Mouse (Mus musculus) midbrain, embryonic 15.5 days (tissue): ENCODE data around the gene Ccdc24. TPM values are rescaled to one million over a fixed set of nuclear protein-coding genes. Genes with fewer than 3 reads are reported as not detected.

ENCODE experiments used
- ATAC-seq: fragments of 200-750 bp; cut with Nextera tagmentation; replicated peaks from 2 replicates; pipeline ENCODE4 v1.8.0; 2017; ENCODE audit warnings: moderate TSS enrichment
- H3K27ac ChIP-seq: fragments of 300-500 bp; sonication (generic); 2 replicates; pipeline ENCODE4 v1.5.1; 2015; ENCODE audit warnings: mild to moderate bottlenecking, inconsistent platforms
- H3K27me3 ChIP-seq: fragments of 300-500 bp; sonication (generic); replicated peaks from 2 replicates; pipeline ENCODE4 v1.6.1; 2015; ENCODE audit warnings: inconsistent platforms
- H3K36me3 ChIP-seq: fragments of 300-500 bp; sonication (generic); replicated peaks from 2 replicates; pipeline ENCODE4 v1.6.1; 2015; ENCODE audit warnings: inconsistent platforms
- H3K4me1 ChIP-seq: fragments of 300-500 bp; sonication (generic); 2 replicates; pipeline ENCODE4 v1.6.1; 2015; ENCODE audit warnings: inconsistent platforms
- H3K4me2 ChIP-seq: fragments of 300-500 bp; sonication (generic); 2 replicates; pipeline ENCODE4 v1.6.1; 2015; ENCODE audit warnings: inconsistent platforms, mild to moderate bottlenecking, moderate library complexity
- H3K4me3 ChIP-seq: fragments of 300-500 bp; sonication (generic); 2 replicates; pipeline ENCODE4 v1.5.1; 2015; ENCODE audit warnings: mild to moderate bottlenecking, inconsistent platforms
- H3K9ac ChIP-seq: fragments of 300-500 bp; sonication (generic); 2 replicates; pipeline ENCODE4 v1.6.1; 2015; ENCODE audit warnings: mild to moderate bottlenecking, inconsistent platforms
- H3K9me3 ChIP-seq: fragments of 300-500 bp; sonication (generic); 2 replicates; pipeline ENCODE4 v1.6.1; 2016; ENCODE audit warnings: inconsistent platforms
- WGBS: fragments of 180-500 bp; shearing (Covaris S2); methylation state at CpG from one replicate; pipeline ENCODE4 v1.1.7; 2015; ENCODE audit warnings: mixed read lengths; 5-methylcytosine and 5-hydroxymethylcytosine counted together
- polyA plus RNA-seq: library from polyadenylated mRNA; unstranded; fragments of >200 nt; fragmentation: Nextera tagmentation; extraction: Ambion mirVana; gene quantifications from 2 replicates; pipeline ENCODE4 v1.2.1, GENCODE M21; 2015

Gene Ccdc24
- polyA plus RNA-seq, 1 experiment from 2014 or later = 3.2 TPM

DNA sequence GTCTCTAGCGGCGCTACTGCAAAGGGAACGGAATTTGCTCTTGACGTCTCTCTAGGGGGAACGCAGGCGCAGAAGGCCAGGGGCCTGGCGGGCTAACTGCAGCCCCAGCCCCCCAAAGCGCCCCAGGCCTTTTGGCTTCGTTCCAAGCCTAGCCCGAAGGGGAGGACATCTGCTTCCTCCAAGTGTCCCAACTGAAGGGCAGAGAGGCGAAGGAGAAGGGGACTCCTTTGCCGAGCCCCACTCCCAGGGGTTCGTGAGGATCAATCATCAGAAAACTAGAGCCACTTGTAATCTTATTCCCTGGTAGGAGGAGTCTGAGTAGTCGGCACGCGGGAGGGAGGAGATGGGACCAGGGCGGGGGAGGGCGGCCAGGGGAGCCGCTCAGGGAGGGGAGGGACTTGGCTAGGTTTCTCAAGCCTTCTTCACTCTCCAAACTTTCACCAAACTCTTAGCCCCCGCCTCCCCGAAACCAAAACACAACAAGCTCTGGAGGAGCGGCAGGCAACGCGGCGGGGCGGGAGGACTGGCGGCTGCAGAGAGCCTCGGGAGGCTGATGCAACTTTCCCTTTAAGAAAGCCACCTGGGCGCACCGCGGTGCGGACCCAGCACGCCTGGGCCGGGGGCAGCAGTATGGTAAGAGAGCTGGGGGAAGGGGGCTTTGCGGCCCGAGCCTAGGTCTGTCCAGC lies 37.4 kb downstream of the Ccdc24 start:
- ATAC-seq = peak; percentile 48
- no peaks in the 10 kb centered on the region for H3K36me3 ChIP-seq
- peak overlapping the region; percentile 75 for H3K9ac ChIP-seq
- peak overlapping the region; percentile 73 for H3K4me3 ChIP-seq
- peaks cover 15% of the 10 kb centered on the region for H3K4me1 ChIP-seq
- 0 out of 2 replicates have a peak, but pooled peaks cover 5% of the 10 kb centered on the region for H3K27me3 ChIP-seq
- 1% methylated on average over 36 of the region's 36 CpGs for WGBS
- peak overlapping the region; percentile 65 for H3K4me2 ChIP-seq
- peak overlapping the region; percentile 86 for H3K27ac ChIP-seq
- no peaks in the 10 kb centered on the region for H3K9me3 ChIP-seq

DNA sequence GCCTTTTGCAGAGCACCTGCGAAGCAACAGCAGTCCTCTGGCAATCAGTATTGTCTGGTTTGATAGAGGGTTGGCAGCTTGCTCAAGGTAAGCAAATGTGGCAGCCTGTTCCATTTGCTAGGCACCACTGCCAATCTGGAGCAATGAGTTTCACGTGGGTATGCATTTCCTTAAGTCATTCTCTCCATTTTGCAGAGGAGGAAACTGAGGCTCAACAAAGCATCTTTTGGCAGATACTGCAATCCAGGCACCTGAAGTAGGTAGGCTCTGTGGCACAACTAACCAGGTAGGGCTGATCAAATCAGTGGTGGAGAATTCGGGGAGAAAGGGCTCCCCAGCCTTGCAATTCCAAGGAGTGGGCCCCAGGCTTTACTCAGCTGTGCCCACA lies 37.9 kb downstream of the Ccdc24 start, which contains the start of gene Slc6a9:
Gene Slc6a9 (plus strand): TSS at position 50 of the 388 bp plus-strand sequence.
- Histone ChIP-seq H3K27ac (peak within 1 kb of the TSS; percentile 86), H3K9me3 (no peaks in the 10 kb centered on the region), H3K9ac (peak within 1 kb of the TSS; percentile 75), H3K27me3 (0 out of 2 replicates have a peak, but pooled peaks cover 5% of the 10 kb centered on the region), H3K4me3 (peak within 1 kb of the TSS; percentile 73), H3K4me2 (peak within 1 kb of the TSS; percentile 65), H3K36me3 (no peaks in the 10 kb centered on the region), H3K4me1 (peaks cover 20% of the 10 kb centered on the region)
- WGBS = 24% methylated on average over 3 of the region's 3 CpGs
- ATAC-seq = no peak

- Histone ChIP-seq H3K9me3 (no peaks in the 10 kb centered on the region), H3K9ac (no peak overlapping the region), H3K4me3 (no peak overlapping the region), H3K36me3 (no peaks in the 10 kb centered on the region), H3K4me1 (peaks cover 20% of the 10 kb centered on the region), H3K27ac (no peak overlapping the region), H3K4me2 (no peak overlapping the region), H3K27me3 (0 out of 2 replicates have a peak, but pooled peaks cover 5% of the 10 kb centered on the region)
- no peak for ATAC-seq
- 81% methylated on average over 9 of the region's 9 CpGs for WGBS
Measured at GRCm38 (mm10) chr4:117831920-117832691, 40.3 kb downstream of the Ccdc24 start.

GRCm38 (mm10) chr4:117831499-117831898 lies 40.9 kb downstream of the Ccdc24 start:
- H3K4me1 ChIP-seq = peaks cover 17% of the 10 kb centered on the region
- 55% methylated on average over 2 of the region's 2 CpGs for WGBS
- no peak for ATAC-seq
- 0 out of 2 replicates have a peak, but pooled peaks cover 5% of the 10 kb centered on the region for H3K27me3 ChIP-seq
- H3K9ac ChIP-seq = no peak overlapping the region
- no peaks in the 10 kb centered on the region for H3K9me3 ChIP-seq
- no peak overlapping the region for H3K4me3 ChIP-seq
- H3K27ac ChIP-seq = no peak overlapping the region
- H3K36me3 ChIP-seq = no peaks in the 10 kb centered on the region
- no peak overlapping the region for H3K4me2 ChIP-seq

DNA sequence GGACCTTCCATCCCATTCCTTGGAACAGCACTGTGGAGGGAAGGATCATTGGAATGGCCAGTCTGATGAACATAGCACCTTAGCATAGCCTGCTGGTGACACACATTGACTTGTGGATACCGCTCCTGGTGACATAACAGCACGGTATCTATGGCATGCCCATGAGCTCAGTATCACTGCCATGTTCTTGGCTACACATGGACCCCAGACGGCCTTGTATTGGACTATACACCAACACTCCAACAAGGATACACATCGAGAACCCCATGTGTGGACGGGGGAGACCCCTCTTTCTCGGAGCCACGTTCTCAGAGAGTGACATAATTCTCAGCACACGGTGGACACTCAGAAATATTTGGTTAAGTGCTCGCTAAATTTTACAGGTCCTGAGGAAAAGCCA lies 41.6 kb downstream of the Ccdc24 start:
- Histone ChIP-seq H3K36me3 (no peaks in the 10 kb centered on the region), H3K4me3 (no peak overlapping the region), H3K4me2 (no peak overlapping the region), H3K27me3 (0 out of 2 replicates have a peak, but pooled peaks cover 5% of the 10 kb centered on the region), H3K9ac (no peak overlapping the region), H3K4me1 (peaks cover 17% of the 10 kb centered on the region), H3K27ac (no peak overlapping the region), H3K9me3 (no peaks in the 10 kb centered on the region)
- 95% methylated on average over 9 of the region's 9 CpGs for WGBS
- ATAC-seq = no peak

- peak; percentile 38; the same call in 1 of the 2 replicates for ATAC-seq
- H3K4me3 ChIP-seq = no peak overlapping the region
- WGBS = 10% methylated on average over 5 of the region's 5 CpGs
- no peak overlapping the region for H3K9ac ChIP-seq
- peaks cover 17% of the 10 kb centered on the region for H3K4me1 ChIP-seq
- 0 out of 2 replicates have a peak, but pooled peaks cover 5% of the 10 kb centered on the region for H3K27me3 ChIP-seq
- H3K9me3 ChIP-seq = no peaks in the 10 kb centered on the region
- no peaks in the 10 kb centered on the region for H3K36me3 ChIP-seq
- H3K4me2 ChIP-seq = peak overlapping the region; percentile 12
- no peak overlapping the region for H3K27ac ChIP-seq
Measured at GRCm38 (mm10) chr4:117830124-117830551, 42.2 kb downstream of the Ccdc24 start.

- peak; percentile 53; the same call in 1 of the 2 replicates for ATAC-seq
- Histone ChIP-seq H3K36me3 (no peaks in the 10 kb centered on the region), H3K9me3 (no peaks in the 10 kb centered on the region), H3K9ac (no peak overlapping the region), H3K27me3 (0 out of 2 replicates have a peak, but pooled peaks cover 5% of the 10 kb centered on the region), H3K27ac (no peak overlapping the region), H3K4me2 (peak overlapping the region; percentile 12), H3K4me1 (peaks cover 11% of the 10 kb centered on the region), H3K4me3 (no peak overlapping the region)
- 7% methylated on average over 12 of the region's 12 CpGs for WGBS
Measured at GRCm38 (mm10) chr4:117829260-117830123, 42.9 kb downstream of the Ccdc24 start.

- ATAC-seq = no peak
- H3K9me3 ChIP-seq = no peaks in the 10 kb centered on the region
- H3K27ac ChIP-seq = no peak overlapping the region
- H3K27me3 ChIP-seq = 0 out of 2 replicates have a peak, but pooled peaks cover 5% of the 10 kb centered on the region
- H3K9ac ChIP-seq = no peak overlapping the region
- H3K4me1 ChIP-seq = peaks cover 7% of the 10 kb centered on the region; the same call in 1 of the 2 replicates
- H3K4me2 ChIP-seq = no peak overlapping the region
- WGBS = 77% methylated on average over 8 of the region's 8 CpGs
- no peak overlapping the region for H3K4me3 ChIP-seq
- no peaks in the 10 kb centered on the region for H3K36me3 ChIP-seq
Measured at GRCm38 (mm10) chr4:117828572-117829145, 43.7 kb downstream of the Ccdc24 start.

DNA sequence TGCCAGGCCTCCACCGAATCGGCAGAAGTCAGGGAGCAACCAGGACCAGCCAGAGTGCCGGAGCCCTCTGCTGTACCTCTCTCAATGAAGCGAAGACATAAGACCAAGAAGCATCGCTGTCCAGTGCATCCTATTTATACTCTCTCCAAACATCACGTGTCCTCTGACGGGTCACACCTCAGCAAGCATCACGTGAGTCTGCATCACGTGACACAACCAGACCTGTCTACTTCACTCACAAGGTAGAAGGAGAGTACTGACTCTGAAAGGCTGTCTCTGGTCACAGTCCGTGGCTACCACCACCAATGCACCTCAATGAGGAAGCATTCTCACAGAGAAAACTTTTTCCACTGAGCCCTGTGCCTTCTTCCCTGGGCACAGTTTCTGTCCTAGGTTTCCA lies 54.3 kb downstream of the Ccdc24 start:
- Histone ChIP-seq H3K27ac (no peak overlapping the region), H3K4me3 (no peak overlapping the region), H3K4me1 (no peaks in the 10 kb centered on the region), H3K27me3 (no peaks in the 10 kb centered on the region), H3K9ac (no peak overlapping the region), H3K9me3 (no peaks in the 10 kb centered on the region), H3K4me2 (no peak overlapping the region), H3K36me3 (no peaks in the 10 kb centered on the region)
- ATAC-seq = no peak
- WGBS = 94% methylated on average over 10 of the region's 10 CpGs

GRCm38 (mm10) chr4:117816776-117817175 lies 55.6 kb downstream of the Ccdc24 start:
- WGBS = 79% methylated on average over 5 of the region's 5 CpGs
- H3K36me3 ChIP-seq = no peaks in the 10 kb centered on the region
- no peak for ATAC-seq
- no peaks in the 10 kb centered on the region for H3K27me3 ChIP-seq
- no peak overlapping the region for H3K27ac ChIP-seq
- H3K4me1 ChIP-seq = no peaks in the 10 kb centered on the region
- no peak overlapping the region for H3K9ac ChIP-seq
- no peak overlapping the region for H3K4me2 ChIP-seq
- no peak overlapping the region for H3K4me3 ChIP-seq
- no peaks in the 10 kb centered on the region for H3K9me3 ChIP-seq
